10 mouse cellular contexts compared by ENCODE assay signal in the genomic region with DNA sequence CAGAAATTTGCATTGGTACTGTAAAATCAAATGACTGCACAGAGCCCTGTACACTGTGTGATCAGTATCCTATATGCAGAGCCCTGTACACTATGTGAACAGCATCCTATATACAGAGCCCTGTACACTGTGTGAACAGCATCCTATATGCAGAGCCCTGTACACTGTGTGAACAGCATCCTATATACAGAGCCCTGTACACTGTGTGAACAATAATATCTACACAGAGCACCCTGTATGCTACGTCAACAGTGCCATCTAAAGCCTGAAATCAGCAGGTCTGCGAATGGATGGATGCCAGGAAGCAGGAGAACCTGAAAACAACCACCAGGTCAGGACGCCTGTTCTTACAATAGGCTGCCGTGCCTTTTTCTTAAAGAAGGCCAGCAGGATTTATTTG.
DNase-seq lines count a peak whose midpoint lies in the region; ATAC-seq and TF ChIP-seq lines count a peak whose summit lies in the region.
"Had no signal": no experiment of that assay in that cellular context is flagged by ENCODE, and none has a peak within 500 bp of the region (broad histone marks: within the 10 kb centered on the region; RNA-seq: fewer than 3 reads in every experiment).

No protein-coding gene starts in this region.

- WGBS in forebrain, embryonic 13.5 days, result 51% methylated on average over 4 of the region's 4 CpGs
- WGBS in forebrain, embryonic 10.5 days, result 78% methylated on average over 4 of the region's 4 CpGs
- WGBS in embryonic facial prominence, embryonic 11.5 days, result 82% methylated on average over 4 of the region's 4 CpGs
- WGBS in hindbrain, embryonic 16.5 days, result 66% methylated on average over 4 of the region's 4 CpGs
- WGBS in midbrain, postnatal 0 days, result 55% methylated on average over 4 of the region's 4 CpGs

- no peaks in the 10 kb centered on the region for H3K36me3 ChIP-seq in forebrain, embryonic 13.5 days (ENCODE audit: poor library complexity, severe bottlenecking)
- no peaks in the 10 kb centered on the region for H3K36me3 ChIP-seq in forebrain, embryonic 10.5 days (replicated peaks)
- no peaks in the 10 kb centered on the region for H3K36me3 ChIP-seq in embryonic facial prominence, embryonic 11.5 days (replicated peaks; ENCODE audit: control insufficient read depth, insufficient read depth, low read depth, low read length)
- H3K36me3 ChIP-seq in hindbrain, embryonic 16.5 days (ENCODE audit: control insufficient read depth, insufficient read depth, low read length), result no peaks in the 10 kb centered on the region
- H3K36me3 ChIP-seq in midbrain, postnatal 0 days (ENCODE audit: insufficient read depth, low read length), result no peaks in the 10 kb centered on the region

- TF ChIP-seq CTCF in midbrain, postnatal 0 days (IDR thresholded peaks at IDR 0.05), result peak; percentile 55

- H3K27ac ChIP-seq in forebrain, embryonic 13.5 days, result no peak overlapping the region
- H3K27ac ChIP-seq in forebrain, embryonic 10.5 days, result no peak overlapping the region; the same call in 1 of the 2 replicates
- no peak overlapping the region for H3K27ac ChIP-seq in embryonic facial prominence, embryonic 11.5 days (replicated peaks; ENCODE audit: low read depth, low read length)
- no peak overlapping the region for H3K27ac ChIP-seq in hindbrain, embryonic 16.5 days (ENCODE audit: low read depth, low read length)
- H3K27ac ChIP-seq in midbrain, postnatal 0 days (ENCODE audit: low read depth, low read length), result no peak overlapping the region

- no peak overlapping the region for H3K4me3 ChIP-seq in forebrain, embryonic 13.5 days
- no peak overlapping the region for H3K4me3 ChIP-seq in forebrain, embryonic 10.5 days
- no peak overlapping the region for H3K4me3 ChIP-seq in embryonic facial prominence, embryonic 11.5 days (ENCODE audit: low read depth, low read length)
- no peak overlapping the region for H3K4me3 ChIP-seq in hindbrain, embryonic 16.5 days (ENCODE audit: low read length)
- H3K4me3 ChIP-seq in midbrain, postnatal 0 days (ENCODE audit: low read depth, low read length), result no peak overlapping the region

- H3K9me3 ChIP-seq in forebrain, embryonic 13.5 days (replicated peaks), result no peaks in the 10 kb centered on the region
- H3K9me3 ChIP-seq in forebrain, embryonic 10.5 days, result no peaks in the 10 kb centered on the region
- H3K9me3 ChIP-seq in embryonic facial prominence, embryonic 11.5 days (replicated peaks; ENCODE audit: control insufficient read depth, low read length), result no peaks in the 10 kb centered on the region
- no peaks in the 10 kb centered on the region for H3K9me3 ChIP-seq in hindbrain, embryonic 16.5 days (ENCODE audit: control insufficient read depth, low read length)
- H3K9me3 ChIP-seq in midbrain, postnatal 0 days (ENCODE audit: low read length), result no peaks in the 10 kb centered on the region

- no peak overlapping the region for H3K9ac ChIP-seq in forebrain, embryonic 13.5 days
- H3K9ac ChIP-seq in embryonic facial prominence, embryonic 11.5 days (replicated peaks; ENCODE audit: low read length), result no peak overlapping the region
- no peak overlapping the region for H3K9ac ChIP-seq in hindbrain, embryonic 16.5 days (ENCODE audit: low read depth, low read length)
- H3K9ac ChIP-seq in midbrain, postnatal 0 days (replicated peaks; ENCODE audit: low read length, poor library complexity, severe bottlenecking), result no peak overlapping the region

- H3K4me1 ChIP-seq in forebrain, embryonic 13.5 days, result peaks cover 3% of the 10 kb centered on the region; the same call in 1 of the 2 replicates
- peaks cover 19% of the 10 kb centered on the region for H3K4me1 ChIP-seq in forebrain, embryonic 10.5 days
- no peaks in the 10 kb centered on the region; the same call in 1 of the 2 replicates for H3K4me1 ChIP-seq in embryonic facial prominence, embryonic 11.5 days (ENCODE audit: control insufficient read depth, insufficient read depth, low read length)
- H3K4me1 ChIP-seq in hindbrain, embryonic 16.5 days (ENCODE audit: control insufficient read depth, insufficient read depth, low read depth, low read length), result no peaks in the 10 kb centered on the region
- no peaks in the 10 kb centered on the region for H3K4me1 ChIP-seq in midbrain, postnatal 0 days (ENCODE audit: insufficient read depth, low read length)

- peak; percentile 70 for ATAC-seq in forebrain, embryonic 13.5 days
- peak; percentile 63; the same call in 1 of the 2 replicates for ATAC-seq in embryonic facial prominence, embryonic 11.5 days (replicated peaks; ENCODE audit: insufficient number of reproducible peaks, low FRiP score, low TSS enrichment, low read depth)
- ATAC-seq in hindbrain, embryonic 16.5 days, result peak; percentile 76; the same call in 1 of the 2 replicates
- ATAC-seq in midbrain, postnatal 0 days (ENCODE audit: low FRiP score), result peak; percentile 87

- H3K27me3 ChIP-seq in forebrain, embryonic 13.5 days, result no peaks in the 10 kb centered on the region
- no peaks in the 10 kb centered on the region for H3K27me3 ChIP-seq in forebrain, embryonic 10.5 days (ENCODE audit: poor library complexity, severe bottlenecking)
- H3K27me3 ChIP-seq in embryonic facial prominence, embryonic 11.5 days (ENCODE audit: control insufficient read depth, insufficient read depth, low read length), result no peaks in the 10 kb centered on the region
- no peaks in the 10 kb centered on the region for H3K27me3 ChIP-seq in hindbrain, embryonic 16.5 days (replicated peaks; ENCODE audit: control insufficient read depth, insufficient read depth, low read length)
- no peaks in the 10 kb centered on the region for H3K27me3 ChIP-seq in midbrain, postnatal 0 days (ENCODE audit: insufficient read depth, low read length)

- no peak overlapping the region for H3K4me2 ChIP-seq in forebrain, embryonic 13.5 days
- H3K4me2 ChIP-seq in embryonic facial prominence, embryonic 11.5 days (ENCODE audit: low read depth, low read length), result no peak overlapping the region
- no peak overlapping the region for H3K4me2 ChIP-seq in hindbrain, embryonic 16.5 days (ENCODE audit: low read length)
- no peak overlapping the region for H3K4me2 ChIP-seq in midbrain, postnatal 0 days (ENCODE audit: low read depth, low read length, poor library complexity, severe bottlenecking)

- no peak for DNase-seq in forebrain, embryonic 10.5 days (ENCODE audit: extremely low spot score, low spot score)
- DNase-seq in embryonic facial prominence, embryonic 11.5 days (ENCODE audit: low spot score), result no peak
- DNase-seq in midbrain, postnatal 0 days (ENCODE audit: low spot score), result peak; percentile 61
- no peak for DNase-seq in thymus, postnatal 36 days
- DNase-seq in layer of hippocampus, postnatal 10 days (ENCODE audit: low spot score in 2 of 2), result no peak
- DNase-seq in ovary, adult 18-20 months (ENCODE audit: low spot score), result no peak
- DNase-seq: kidney, postnatal 4 days; right cerebral cortex, postnatal 14 days had no signal
